Mouse (Mus musculus): Measurements from ENCODE around the gene Maff.

GRCm38 (mm10) chr15:79338978-79339377 lies 7.4 kb upstream of the Maff start:
- TF ChIP-seq EP300 (IDR thresholded peaks at IDR 0.05; ENCODE audit: low read depth) (no peak), CTCF (IDR thresholded peaks at IDR 0.05; ENCODE audit: low read depth) (no peak)
